Mouse (Mus musculus) frontal cortex, postnatal 10 days (tissue): ENCODE measurements around the gene Clec18a.
"Not testable (repeated sequence)": the region's sequence is repeated elsewhere in the genome, so short reads cannot be mapped to it uniquely, and the experiment has no call there.

Source experiments
- DNase-seq, 2 experiments: peaks; one replicate each; pipeline ENCODE4 v3.0.0; 2022; ENCODE audit warnings: low spot score in 2 of 2, mixed read lengths in 1 of 2

The Clec18a gene

GRCm38 (mm10) chr8:111056158-111056663, 36.0 kb downstream of the Clec18a start, which contains the start of gene Exosc6:
Gene Exosc6 (plus strand): TSS chr8:111056339.
- DNase-seq: peak; percentile 85 to 91

GRCm38 (mm10) chr8:111055661-111056060, 36.6 kb downstream of the Clec18a start:
- DNase-seq: no peak

GRCm38 (mm10) chr8:111055031-111055634, 37.1 kb downstream of the Clec18a start:
- DNase-seq: no peak

- no peak for DNase-seq
Observed at GRCm38 (mm10) chr8:111053827-111054518, 38.3 kb downstream of the Clec18a start.

- no peak for DNase-seq
Observed at GRCm38 (mm10) chr8:111049106-111049505, 43.1 kb downstream of the Clec18a start.

GRCm38 (mm10) chr8:111048694-111049093, 43.5 kb downstream of the Clec18a start:
- no peak for DNase-seq

GRCm38 (mm10) chr8:111044003-111044734, 48.1 kb downstream of the Clec18a start:
- DNase-seq: no peak

- DNase-seq: no peak
Observed at GRCm38 (mm10) chr8:111042546-111042945, 49.7 kb downstream of the Clec18a start.

GRCm38 (mm10) chr8:111036591-111036990, 55.6 kb downstream of the Clec18a start:
- DNase-seq: no peak

- DNase-seq: no peak
Observed at GRCm38 (mm10) chr8:111034276-111034675, 58.0 kb downstream of the Clec18a start.

GRCm38 (mm10) chr8:111033482-111034215, 58.6 kb downstream of the Clec18a start:
- peak; percentile 98 to 99 for DNase-seq

GRCm38 (mm10) chr8:111032916-111033315, 59.3 kb downstream of the Clec18a start, which contains the start of gene Aars:
Gene Aars (plus strand): TSS chr8:111033144.
- no peak for DNase-seq

- no peak for DNase-seq
Observed at GRCm38 (mm10) chr8:111031572-111031971, 60.7 kb downstream of the Clec18a start, which contains the start of gene Ddx19b. Gene Ddx19b (minus strand): TSS chr8:111031751.

- no peak for DNase-seq
Observed at GRCm38 (mm10) chr8:111030045-111030444, 62.2 kb downstream of the Clec18a start.

- DNase-seq: no peak
Observed at GRCm38 (mm10) chr8:111029589-111029988, 62.6 kb downstream of the Clec18a start.

GRCm38 (mm10) chr8:111027391-111027937, 64.8 kb downstream of the Clec18a start:
- DNase-seq: peak; percentile 79 to 83

- DNase-seq: not testable (repeated sequence)
Observed at GRCm38 (mm10) chr8:111026609-111027008, 65.6 kb downstream of the Clec18a start.

- not testable (repeated sequence) for DNase-seq
Observed at GRCm38 (mm10) chr8:111010230-111010991, 81.8 kb downstream of the Clec18a start.
